Mouse (Mus musculus): ENCODE results near the gene Krt17.
A peak's percentile ranks its signal among the peaks of the same experiment; 100 is the strongest.
"Not testable (repeated sequence)": the region's sequence is repeated elsewhere in the genome, so short reads cannot be mapped to it uniquely, and the experiment has no call there.

Gene Krt17

GRCm38 (mm10) chr11:100262058-100262980 lies 1.5 kb upstream of the Krt17 start:
- peak; percentile 28 for DNase-seq

GRCm38 (mm10) chr11:100261235-100261605 lies 391 bp upstream of the Krt17 start:
- DNase-seq: no peak

- no peak for DNase-seq
Observed at GRCm38 (mm10) chr11:100259079-100259478, 1.8 kb downstream of the Krt17 start.

- DNase-seq: no peak
Observed at GRCm38 (mm10) chr11:100257967-100258366, 2.9 kb downstream of the Krt17 start.

GRCm38 (mm10) chr11:100255514-100255913 lies 5.3 kb downstream of the Krt17 start:
- DNase-seq: no peak

GRCm38 (mm10) chr11:100254360-100255090 lies 6.3 kb downstream of the Krt17 start:
- no peak for DNase-seq

GRCm38 (mm10) chr11:100248852-100249465 lies 11.9 kb downstream of the Krt17 start, which contains the start of gene Krt16:
TSS of gene Krt16 (minus strand) at chr11:100248902.
- no peak for DNase-seq

GRCm38 (mm10) chr11:100246471-100246870 lies 14.4 kb downstream of the Krt17 start:
- not testable (repeated sequence) for DNase-seq

- not testable (repeated sequence) for DNase-seq
Observed at GRCm38 (mm10) chr11:100240272-100240671, 20.6 kb downstream of the Krt17 start.

GRCm38 (mm10) chr11:100221741-100222140 lies 39.1 kb downstream of the Krt17 start:
- no peak for DNase-seq

GRCm38 (mm10) chr11:100219304-100219703 lies 41.5 kb downstream of the Krt17 start:
- no peak for DNase-seq

- peak; percentile 7 for DNase-seq
Observed at GRCm38 (mm10) chr11:100208542-100208941, 52.3 kb downstream of the Krt17 start.

GRCm38 (mm10) chr11:100207498-100207897 lies 53.3 kb downstream of the Krt17 start, which contains the start of gene Krt14:
TSS of gene Krt14 (minus strand) at chr11:100207548.
- no peak for DNase-seq

Data from embryo, embryonic 11 days (tissue).